In genomic region chr8:88638908-88639307, GRCm38 (mm10) we compare ENCODE assay signal across 20 mouse cellular contexts. TPM values are rescaled to one million over a fixed set of nuclear protein-coding genes. Genes with fewer than 3 reads are reported as not detected.
"Had no signal": no experiment of that assay in that cellular context is flagged by ENCODE, and none has a peak within 500 bp of the region (broad histone marks: within the 10 kb centered on the region; RNA-seq: fewer than 3 reads in every experiment).

No protein-coding gene starts in this region.

- H3K36me3 ChIP-seq: limb, embryonic 10.5 days; limb, embryonic 13.5 days; liver, embryonic 12.5 days; liver, embryonic 15.5 days; lung, embryonic 15.5 days; neural tube, embryonic 13.5 days; stomach, embryonic 15.5 days had no signal

- H3K4me3 ChIP-seq: limb, embryonic 10.5 days; limb, embryonic 13.5 days; liver, embryonic 12.5 days; liver, embryonic 15.5 days; lung, embryonic 15.5 days; myocyte; neural tube, embryonic 13.5 days; stomach, embryonic 15.5 days had no signal

- H3K4me1 ChIP-seq: limb, embryonic 13.5 days; liver, embryonic 12.5 days; lung, embryonic 15.5 days; neural tube, embryonic 13.5 days; stomach, embryonic 15.5 days had no signal

- H3K27ac ChIP-seq: limb, embryonic 10.5 days; limb, embryonic 13.5 days; liver, embryonic 12.5 days; liver, embryonic 15.5 days; lung, embryonic 15.5 days; macrophage; neural tube, embryonic 13.5 days; stomach, embryonic 15.5 days had no signal

- DNase-seq: kidney, adult 18-20 months; kidney, adult 9 months; kidney, postnatal 14 days; kidney, postnatal 4 days; liver; lung, adult 18-20 months; lung, postnatal 14 days; midbrain, embryonic 14.5 days; thymus, adult 18-20 months; thymus, postnatal 36 days had no signal

- H3K27me3 ChIP-seq: limb, embryonic 13.5 days; liver, embryonic 12.5 days; liver, embryonic 15.5 days; lung, embryonic 15.5 days; neural tube, embryonic 13.5 days; stomach, embryonic 15.5 days had no signal

- ATAC-seq: intestine, embryonic 16.5 days; liver, embryonic 12.5 days had no signal

RNA-seq across cellular contexts. Expression of gene Nod2, which starts 8.2 kb away (rescaled TPM):
- polyA plus RNA-seq: neural tube, embryonic 13.5 days had no signal
